Mouse (Mus musculus): Measurements from ENCODE around the gene Cxxc4. TPM values are rescaled to one million over a fixed set of nuclear protein-coding genes. Genes with fewer than 3 reads are reported as not detected.

Cxxc4 gene
- total RNA-seq, 2 experiments from 2014 or later = 22.6 to 24.5 TPM

GRCm38 (mm10) chr3:134235491-134236413, 532 bp upstream of the Cxxc4 start:
- TF ChIP-seq CTCF (IDR thresholded peaks at IDR 0.05) = no peak
- peak overlapping the region; percentile 78 for H3K27ac ChIP-seq
- intact Hi-C loops (cut with DNase I) = loop anchor here (1.0 to 10.0 kb wide), 7 partner anchors 29 to 1199 kb away; partner anchors contain the start of gene Ube2d3
- peak overlapping the region; percentile 75 for H3K4me3 ChIP-seq
- DNase-seq (ENCODE audit: extremely low spot score in 1 of 2, low spot score in 2 of 2) = peak; percentile 60 to 66

- intact Hi-C loops (cut with DNase I) = loop anchor here (2.0 to 10.0 kb wide), 6 partner anchors 65 to 1198 kb away; partner anchors contain the start of gene Ube2d3
- no peak for DNase-seq (ENCODE audit: extremely low spot score in 1 of 2, low spot score in 2 of 2)
- no peak for TF ChIP-seq CTCF (IDR thresholded peaks at IDR 0.05)
- Histone ChIP-seq H3K4me3 (peak overlapping the region; percentile 75), H3K27ac (peak overlapping the region; percentile 78)
Observed at GRCm38 (mm10) chr3:134237113-134237805, 975 bp downstream of the Cxxc4 start.

- DNase-seq (ENCODE audit: extremely low spot score in 1 of 2, low spot score in 2 of 2) = no peak
- intact Hi-C loops (cut with DNase I) = loop anchor here (5.0 to 10.0 kb wide), 5 partner anchors 64 to 1196 kb away; partner anchors contain the start of gene Ube2d3
- Histone ChIP-seq H3K27ac (peak overlapping the region; percentile 98), H3K4me3 (peak overlapping the region; percentile 75)
- TF ChIP-seq CTCF (IDR thresholded peaks at IDR 0.05) = no peak
Observed at GRCm38 (mm10) chr3:134238621-134239310, 2.5 kb downstream of the Cxxc4 start.

GRCm38 (mm10) chr3:134239321-134239970, 3.2 kb downstream of the Cxxc4 start:
- DNase-seq (ENCODE audit: extremely low spot score in 1 of 2, low spot score in 2 of 2) = peak; percentile 72 to 77
- no peak for TF ChIP-seq CTCF (IDR thresholded peaks at IDR 0.05)
- H3K27ac ChIP-seq = peak overlapping the region; percentile 98
- intact Hi-C loops (cut with DNase I) = loop anchor here (5.0 to 10.0 kb wide), 5 partner anchors 63 to 1195 kb away; partner anchors contain the start of gene Ube2d3
- H3K4me3 ChIP-seq = peak overlapping the region; percentile 75

- intact Hi-C loops (cut with DNase I) = loop anchor here (5.0 to 10.0 kb wide), 6 partner anchors 62 to 1195 kb away; partner anchors contain the start of genes Ppa2 and Ube2d3
- no peak for TF ChIP-seq CTCF (IDR thresholded peaks at IDR 0.05)
- H3K4me3 ChIP-seq = peak overlapping the region; percentile 75
- peak overlapping the region; percentile 98 for H3K27ac ChIP-seq
- DNase-seq (ENCODE audit: extremely low spot score in 1 of 2, low spot score in 2 of 2) = peak; percentile 68 to 77
Observed at GRCm38 (mm10) chr3:134239971-134240717, 3.9 kb downstream of the Cxxc4 start.

DNA sequence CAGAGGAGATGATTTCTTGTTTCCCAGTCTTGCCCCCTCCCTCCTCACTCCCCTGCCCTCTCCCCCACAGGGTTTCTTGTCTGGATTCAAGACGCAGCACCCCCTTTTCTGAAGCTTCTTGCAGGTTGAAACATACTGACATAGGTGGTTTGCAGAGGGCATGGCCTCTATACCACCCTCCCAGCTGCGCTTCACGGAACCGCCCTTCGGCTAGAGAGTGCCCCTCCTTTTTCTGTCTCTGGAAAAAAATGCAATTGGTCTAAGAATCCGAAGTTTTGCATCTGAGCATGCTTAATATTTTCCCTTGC, 4.4 kb downstream of the Cxxc4 start:
- TF ChIP-seq CTCF (IDR thresholded peaks at IDR 0.05) = no peak
- intact Hi-C loops (cut with DNase I) = loop anchor here (10.0 kb wide), 1 partner anchor 926 kb away; the partner anchor contains the start of gene Ppa2
- H3K4me3 ChIP-seq = peak overlapping the region; percentile 75
- DNase-seq (ENCODE audit: extremely low spot score in 1 of 2, low spot score in 2 of 2) = peak; percentile 26 to 31
- H3K27ac ChIP-seq = peak overlapping the region; percentile 93

- no peak for TF ChIP-seq CTCF (IDR thresholded peaks at IDR 0.05)
- H3K27ac ChIP-seq = no peak overlapping the region
- intact Hi-C loops (cut with DNase I) = loop anchor here (10.0 kb wide), 1 partner anchor 929 kb away; the partner anchor contains the start of gene Ppa2
- no peak for DNase-seq (ENCODE audit: extremely low spot score in 1 of 2, low spot score in 2 of 2)
- no peak overlapping the region for H3K4me3 ChIP-seq
Observed at GRCm38 (mm10) chr3:134243168-134243849, 7.0 kb downstream of the Cxxc4 start.

- no peak for DNase-seq (ENCODE audit: extremely low spot score in 1 of 2, low spot score in 2 of 2)
- Histone ChIP-seq H3K4me3 (no peak overlapping the region), H3K27ac (no peak overlapping the region)
- intact Hi-C loops (cut with DNase I) = loop anchor here (10.0 kb wide), 1 partner anchor 929 kb away; the partner anchor contains the start of gene Ppa2
- no peak for TF ChIP-seq CTCF (IDR thresholded peaks at IDR 0.05)
Observed at GRCm38 (mm10) chr3:134243850-134244247, 7.6 kb downstream of the Cxxc4 start.

- TF ChIP-seq CTCF (IDR thresholded peaks at IDR 0.05) = no peak
- Histone ChIP-seq H3K4me3 (no peak overlapping the region), H3K27ac (no peak overlapping the region)
- DNase-seq (ENCODE audit: extremely low spot score in 1 of 2, low spot score in 2 of 2) = no peak
- intact Hi-C loops (cut with DNase I) = no loop called here
Observed at GRCm38 (mm10) chr3:134254221-134254620, 17.9 kb downstream of the Cxxc4 start.

- no peak for TF ChIP-seq CTCF (IDR thresholded peaks at IDR 0.05)
- Histone ChIP-seq H3K4me3 (no peak overlapping the region), H3K27ac (no peak overlapping the region)
- intact Hi-C loops (cut with DNase I) = no loop called here
- no peak for DNase-seq (ENCODE audit: extremely low spot score in 1 of 2, low spot score in 2 of 2)
Observed at GRCm38 (mm10) chr3:134258715-134259114, 22.4 kb downstream of the Cxxc4 start.

All from left cerebral cortex, adult 2 months (tissue).